Mouse (Mus musculus) heart, embryonic 14.5 days (tissue): ENCODE measurements around the gene Tubb5. TPM values are rescaled to one million over a fixed set of nuclear protein-coding genes. Genes with fewer than 3 reads are reported as not detected.

Experiments used
- ATAC-seq: fragments of 200-750 bp; cut with Nextera tagmentation; 2 replicates; pipeline ENCODE4 v1.8.0; 2017; ENCODE audit warnings: low read depth, moderate TSS enrichment; ENCODE audit not compliant: insufficient number of reproducible peaks, insufficient read depth, low FRiP score
- H3K27ac ChIP-seq, 2 experiments: fragments of 200-500 bp in 1 of 2; fragments of 300-500 bp in 1 of 2; sonication (generic) in 1 of 2; replicated peaks in 1 of 2; 2 replicates each; pipeline ENCODE4 v1.5.1; 2012 to 2014; ENCODE audit warnings: low read depth in 2 of 2, low read length in 2 of 2, control low read depth in 1 of 2, mild to moderate bottlenecking in 1 of 2, mixed read lengths in 1 of 2; ENCODE audit not compliant: control insufficient read depth in 1 of 2, insufficient read depth in 1 of 2
- H3K27me3 ChIP-seq: fragments of 300-500 bp; sonication (generic); 2 replicates; pipeline ENCODE4 v1.6.1; 2014; ENCODE audit warnings: mild to moderate bottlenecking, low read length, control low read depth; ENCODE audit not compliant: control insufficient read depth, insufficient read depth
- H3K36me3 ChIP-seq: fragments of 300-500 bp; sonication (generic); 2 replicates; pipeline ENCODE4 v1.6.1; 2014; ENCODE audit warnings: mild to moderate bottlenecking, control low read depth, low read length, mixed read lengths; ENCODE audit not compliant: control insufficient read depth, insufficient read depth
- H3K4me1 ChIP-seq, 2 experiments: fragments of 200-500 bp in 1 of 2; fragments of 300-500 bp in 1 of 2; sonication (generic) in 1 of 2; 2 replicates each; pipeline ENCODE4 v1.6.1; 2012 to 2014; ENCODE audit warnings: low read length in 2 of 2, control low read depth in 1 of 2, mixed read lengths in 1 of 2; ENCODE audit not compliant: control insufficient read depth in 2 of 2, insufficient read depth in 2 of 2
- H3K4me2 ChIP-seq: fragments of 300-500 bp; sonication (generic); 2 replicates; pipeline ENCODE4 v1.6.1; 2014; ENCODE audit warnings: mild to moderate bottlenecking, low read length
- H3K4me3 ChIP-seq, 2 experiments: fragments of 200-500 bp in 1 of 2; fragments of 300-500 bp in 1 of 2; sonication (generic) in 1 of 2; 2 replicates each; pipeline ENCODE4 v1.5.1; 2012 to 2014; ENCODE audit warnings: low read length in 2 of 2, mild to moderate bottlenecking in 2 of 2, control low read depth in 1 of 2, low read depth in 1 of 2, moderate library complexity in 1 of 2; ENCODE audit not compliant: control insufficient read depth in 1 of 2, insufficient read depth in 1 of 2
- H3K9ac ChIP-seq: fragments of 300-500 bp; sonication (generic); 2 replicates; pipeline ENCODE4 v1.6.1; 2014; ENCODE audit warnings: mild to moderate bottlenecking, low read length
- H3K9me3 ChIP-seq: fragments of 300-500 bp; sonication (generic); 2 replicates; pipeline ENCODE4 v1.6.1; 2016; ENCODE audit warnings: low read length, control low read depth; ENCODE audit not compliant: control insufficient read depth
- WGBS: fragments of 180-500 bp; shearing (Covaris S2); extraction: QIAGEN DNeasy Blood & Tissue Kit; methylation state at CpG from one replicate; pipeline ENCODE4 v1.1.7; 2014; 5-methylcytosine and 5-hydroxymethylcytosine counted together
- polyA plus RNA-seq: library from polyadenylated mRNA; unstranded; fragments of >200 nt; fragmentation: Nextera tagmentation; extraction: Ambion mirVana; gene quantifications from 2 replicates; pipeline ENCODE4 v1.2.1, GENCODE M21; 2014

The Tubb5 gene
- 673 and 698 TPM in 2 replicates for polyA plus RNA-seq

- H3K9ac ChIP-seq, result peak within 1 kb of the TSS; percentile 98
- peak within 1 kb of the TSS; percentile 78 for H3K4me2 ChIP-seq
- peaks cover 40% of the 10 kb centered on the region for H3K36me3 ChIP-seq
- peak within 1 kb of the TSS; percentile 97 for H3K27ac ChIP-seq
- H3K27me3 ChIP-seq, result no peaks in the 10 kb centered on the region
- under 1% methylated on average over 29 of the region's 29 CpGs for WGBS
- H3K9me3 ChIP-seq, result no peaks in the 10 kb centered on the region
- H3K4me3 ChIP-seq, result peak within 1 kb of the TSS; percentile 80 to 81
- ATAC-seq, result peak; percentile 77
- peaks cover 16 to 44% of the 10 kb centered on the region in 2 experiments for H3K4me1 ChIP-seq
Observed at GRCm38 (mm10) chr17:35838122-35838544, at the start of gene Tubb5. Gene Tubb5 (minus strand): TSS chr17:35838306.

GRCm38 (mm10) chr17:35887725-35888124, 49.6 kb upstream of the Tubb5 start:
- 64% methylated on average over 16 of the region's 17 CpGs for WGBS

GRCm38 (mm10) chr17:35883777-35884176, 45.7 kb upstream of the Tubb5 start:
- H3K4me2 ChIP-seq, result no peak overlapping the region
- no peaks in the 10 kb centered on the region for H3K9me3 ChIP-seq
- no peaks in the 10 kb centered on the region for H3K27me3 ChIP-seq
- H3K9ac ChIP-seq, result no peak overlapping the region
- no peak overlapping the region for H3K4me3 ChIP-seq
- 94% methylated on average over 14 of the region's 14 CpGs for WGBS
- H3K4me1 ChIP-seq, result peaks cover 0 to 7% of the 10 kb centered on the region in 2 experiments; a peak in 3 of 4 replicates
- peaks cover 74% of the 10 kb centered on the region for H3K36me3 ChIP-seq
- no peak for ATAC-seq
- H3K27ac ChIP-seq, result no peak overlapping the region

More at GRCm38 (mm10) chr17:35887725-35888124, 49.6 kb upstream of the Tubb5 start:
- no peaks in the 10 kb centered on the region for H3K9me3 ChIP-seq
- H3K27me3 ChIP-seq, result no peaks in the 10 kb centered on the region
- H3K27ac ChIP-seq, result no peak overlapping the region
- no peak overlapping the region for H3K9ac ChIP-seq
- ATAC-seq, result no peak
- H3K4me3 ChIP-seq, result no peak overlapping the region
- H3K36me3 ChIP-seq, result peaks cover 100% of the 10 kb centered on the region
- H3K4me1 ChIP-seq, result no peaks in the 10 kb centered on the region
- no peak overlapping the region for H3K4me2 ChIP-seq

- H3K9me3 ChIP-seq, result no peaks in the 10 kb centered on the region
- no peak overlapping the region for H3K9ac ChIP-seq
- no peak overlapping the region for H3K4me2 ChIP-seq
- WGBS, result 88% methylated on average over 17 of the region's 17 CpGs
- no peak for ATAC-seq
- H3K4me3 ChIP-seq, result no peak overlapping the region
- peaks cover 66% of the 10 kb centered on the region for H3K36me3 ChIP-seq
- no peak overlapping the region for H3K27ac ChIP-seq
- peaks cover 0 to 7% of the 10 kb centered on the region in 2 experiments; a peak in 3 of 4 replicates for H3K4me1 ChIP-seq
- no peaks in the 10 kb centered on the region for H3K27me3 ChIP-seq
Observed at GRCm38 (mm10) chr17:35882924-35883323, 44.8 kb upstream of the Tubb5 start.

- Histone ChIP-seq H3K9ac (peak within 1 kb of the TSS; percentile 86), H3K4me3 (peak within 1 kb of the TSS; percentile 61 to 89), H3K4me2 (peak within 1 kb of the TSS; percentile 66), H3K4me1 (peaks cover 0 to 7% of the 10 kb centered on the region in 2 experiments; a peak in 3 of 4 replicates), H3K9me3 (no peaks in the 10 kb centered on the region), H3K27ac (peak within 1 kb of the TSS in 1 of 2 experiments; percentile 35; a peak in 2 of 4 replicates), H3K27me3 (no peaks in the 10 kb centered on the region), H3K36me3 (peaks cover 56% of the 10 kb centered on the region)
- peak; percentile 74 for ATAC-seq
- 6% methylated on average over 66 of the region's 66 CpGs for WGBS
Observed at GRCm38 (mm10) chr17:35879245-35880057, 41.3 kb upstream of the Tubb5 start, which contains the start of gene Dhx16. Gene Dhx16 (plus strand): TSS chr17:35879819.

- Histone ChIP-seq H3K4me1 (peaks cover 6 to 29% of the 10 kb centered on the region in 2 experiments; a peak in 3 of 4 replicates), H3K9me3 (peaks cover 3% of the 10 kb centered on the region; the same call in 1 of the 2 replicates), H3K36me3 (peaks cover 55% of the 10 kb centered on the region), H3K27me3 (no peaks in the 10 kb centered on the region), H3K9ac (no peak overlapping the region), H3K4me3 (no peak overlapping the region), H3K27ac (no peak overlapping the region), H3K4me2 (no peak overlapping the region)
- WGBS, result 84% methylated on average over 6 of the region's 6 CpGs
- no peak for ATAC-seq
Observed at GRCm38 (mm10) chr17:35874721-35875120, 36.6 kb upstream of the Tubb5 start.

- Histone ChIP-seq H3K27ac (no peak overlapping the region; a peak in 1 of 4 replicates), H3K4me3 (no peak overlapping the region), H3K27me3 (no peaks in the 10 kb centered on the region), H3K4me1 (peaks cover 8 to 34% of the 10 kb centered on the region in 2 experiments), H3K9ac (peak overlapping the region; percentile 50; the same call in 1 of the 2 replicates), H3K4me2 (peak overlapping the region; percentile 40), H3K36me3 (peaks cover 55% of the 10 kb centered on the region), H3K9me3 (peaks cover 3% of the 10 kb centered on the region; the same call in 1 of the 2 replicates)
- WGBS, result 25% methylated on average over 21 of the region's 21 CpGs
- no peak for ATAC-seq
Observed at GRCm38 (mm10) chr17:35873774-35874519, 35.8 kb upstream of the Tubb5 start.
